Mouse (Mus musculus) ES-CJ7 (cell line): ENCODE data around the gene 8030411F24Rik.
"Not testable (repeated sequence)": the region's sequence is repeated elsewhere in the genome, so short reads cannot be mapped to it uniquely, and the experiment has no call there.

ENCODE experiments used
- DNase-seq: peaks from one replicate; pipeline ENCODE4 v3.0.0; 2011; ENCODE audit warnings: low read depth, low spot score

The 8030411F24Rik gene

DNA sequence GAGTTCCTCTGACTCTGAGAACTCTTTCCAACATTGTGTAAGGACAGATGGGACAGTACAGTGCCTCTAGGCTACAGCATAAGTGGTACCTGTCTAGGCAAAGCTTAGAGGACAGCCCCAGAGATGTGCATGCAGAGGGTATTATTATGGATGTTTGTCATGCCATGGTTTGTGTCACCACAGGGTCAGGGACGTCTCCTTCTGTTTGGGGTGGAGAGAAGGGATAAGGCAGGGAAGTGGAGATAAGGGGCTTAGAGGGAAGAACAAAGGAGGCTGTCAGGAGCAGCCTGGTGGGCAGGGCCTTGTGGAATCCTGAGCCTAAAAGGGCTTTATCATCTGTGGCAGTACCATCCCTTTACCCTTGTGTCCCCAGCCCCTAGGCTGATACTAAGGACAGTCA, at the start of gene 8030411F24Rik:
8030411F24Rik (plus strand) TSS at position 301 of the 400 bp plus-strand sequence.
- no peak for DNase-seq

GRCm38 (mm10) chr2:148732327-148733000, 49.3 kb upstream of the 8030411F24Rik start, which contains the start of gene Napb:
Gene Napb, minus strand, starts transcription at chr2:148732467.
- peak; percentile 97 for DNase-seq

DNA sequence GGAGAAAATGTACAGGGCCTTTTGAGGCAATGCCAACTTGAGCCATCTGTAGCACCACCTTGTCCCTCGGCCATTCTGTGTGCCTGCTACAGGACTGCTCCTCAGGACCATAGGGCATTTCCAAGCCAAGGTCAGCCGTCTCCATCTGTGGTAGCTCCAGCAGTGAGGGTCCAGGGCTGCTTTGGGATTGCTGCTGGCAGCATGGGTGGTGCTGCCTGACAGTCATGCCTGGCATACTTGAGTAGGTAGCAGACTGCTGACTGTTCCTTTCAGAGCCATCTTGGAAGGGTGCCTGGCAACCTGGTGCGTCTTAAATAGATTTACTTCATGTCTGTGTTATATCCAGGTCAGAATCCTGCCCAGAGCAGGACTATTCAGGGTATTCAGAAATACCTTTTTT, 38.8 kb upstream of the 8030411F24Rik start:
- DNase-seq = no peak

GRCm38 (mm10) chr2:148743846-148744407, 37.9 kb upstream of the 8030411F24Rik start:
- DNase-seq = no peak

DNA sequence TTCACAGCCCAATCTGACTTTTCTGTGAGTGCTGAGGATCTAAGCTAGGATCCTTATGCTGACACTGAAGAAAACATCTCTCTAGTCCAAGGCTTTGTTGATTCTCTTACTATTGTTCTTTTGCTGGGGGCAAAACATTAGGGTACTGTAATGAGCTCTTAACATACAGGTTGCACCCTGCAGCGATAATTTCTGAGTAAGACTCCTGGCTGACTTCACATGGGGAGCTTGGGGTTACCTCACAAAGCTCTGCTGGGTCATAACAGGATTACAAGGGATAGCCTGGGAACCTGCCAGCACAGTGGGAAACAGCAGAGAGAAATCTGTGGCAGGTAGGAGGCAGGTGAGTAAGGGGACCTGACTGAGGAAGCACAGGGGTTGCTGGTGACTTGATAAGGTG, 31.8 kb upstream of the 8030411F24Rik start, which contains the start of gene Cstl1:
Cstl1 (plus strand) TSS at position 301 of the 400 bp plus-strand sequence.
- no peak for DNase-seq

DNA sequence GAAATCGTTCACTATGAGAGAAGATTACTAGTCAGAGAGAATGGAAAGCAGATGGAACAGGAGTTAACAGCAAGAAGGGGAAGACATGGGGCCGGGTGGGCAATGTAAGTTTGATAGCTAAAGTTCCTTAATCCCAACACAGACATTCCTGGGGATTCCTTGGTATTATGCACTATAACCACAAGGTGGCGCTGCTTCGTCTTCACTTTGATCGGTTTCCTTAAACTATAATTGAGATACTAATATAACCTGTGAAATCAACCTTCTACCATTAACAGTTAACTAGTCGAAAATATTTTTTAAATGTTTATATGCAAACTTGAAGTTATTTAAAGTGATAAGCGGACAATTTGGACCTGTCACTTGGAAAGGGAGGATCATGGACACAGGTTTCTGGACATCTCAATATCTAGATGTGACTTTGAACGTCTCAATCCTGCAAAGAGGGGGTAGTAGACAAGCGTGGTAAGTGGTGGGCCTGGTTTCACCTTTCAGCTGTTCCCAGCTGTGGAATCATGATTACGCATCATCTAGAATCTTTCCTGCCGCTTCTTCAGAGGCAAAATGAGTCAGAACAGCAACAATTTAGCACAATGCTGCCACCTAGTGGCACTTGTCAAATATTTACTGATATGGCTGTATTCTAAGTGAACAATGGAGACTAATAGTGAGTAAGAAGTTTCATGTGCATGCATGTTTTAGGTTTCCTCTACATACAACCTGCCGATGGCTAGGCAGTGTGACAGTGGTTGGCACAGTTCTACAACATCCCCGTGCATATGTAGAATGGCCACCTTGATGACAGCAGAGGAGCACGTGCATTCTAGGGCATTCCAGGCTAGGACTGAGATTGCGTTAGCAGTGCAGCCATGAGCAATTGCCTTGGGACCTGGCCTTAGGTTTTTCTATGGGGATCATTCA, 29.7 kb upstream of the 8030411F24Rik start:
- DNase-seq = peak; percentile 87

DNA sequence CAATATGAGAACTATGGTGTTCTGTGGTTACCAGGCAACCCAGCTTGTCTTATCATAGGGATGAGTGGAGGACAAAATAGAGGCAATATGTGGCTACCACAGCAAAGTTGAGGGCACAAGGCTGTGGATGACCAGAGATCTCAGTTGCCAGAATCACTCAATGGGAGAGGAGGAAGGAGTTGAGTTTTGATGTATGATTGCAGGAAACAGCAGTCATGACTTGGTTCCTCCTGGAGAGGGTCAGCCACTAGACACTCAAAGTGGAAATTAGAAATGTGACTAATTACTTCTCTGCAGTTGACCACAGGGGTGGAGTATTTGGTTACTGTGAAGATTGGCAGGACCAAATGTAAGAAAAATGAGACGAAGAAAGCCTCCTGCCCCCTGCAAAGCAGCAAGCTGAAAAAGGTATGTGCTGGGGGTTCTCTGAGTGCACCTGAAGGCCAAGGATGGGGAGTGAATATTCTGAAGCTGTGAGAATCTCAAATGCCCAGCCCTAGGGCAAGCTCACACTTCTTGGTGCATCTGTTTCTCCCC, 27.4 kb upstream of the 8030411F24Rik start:
- DNase-seq = no peak

DNA sequence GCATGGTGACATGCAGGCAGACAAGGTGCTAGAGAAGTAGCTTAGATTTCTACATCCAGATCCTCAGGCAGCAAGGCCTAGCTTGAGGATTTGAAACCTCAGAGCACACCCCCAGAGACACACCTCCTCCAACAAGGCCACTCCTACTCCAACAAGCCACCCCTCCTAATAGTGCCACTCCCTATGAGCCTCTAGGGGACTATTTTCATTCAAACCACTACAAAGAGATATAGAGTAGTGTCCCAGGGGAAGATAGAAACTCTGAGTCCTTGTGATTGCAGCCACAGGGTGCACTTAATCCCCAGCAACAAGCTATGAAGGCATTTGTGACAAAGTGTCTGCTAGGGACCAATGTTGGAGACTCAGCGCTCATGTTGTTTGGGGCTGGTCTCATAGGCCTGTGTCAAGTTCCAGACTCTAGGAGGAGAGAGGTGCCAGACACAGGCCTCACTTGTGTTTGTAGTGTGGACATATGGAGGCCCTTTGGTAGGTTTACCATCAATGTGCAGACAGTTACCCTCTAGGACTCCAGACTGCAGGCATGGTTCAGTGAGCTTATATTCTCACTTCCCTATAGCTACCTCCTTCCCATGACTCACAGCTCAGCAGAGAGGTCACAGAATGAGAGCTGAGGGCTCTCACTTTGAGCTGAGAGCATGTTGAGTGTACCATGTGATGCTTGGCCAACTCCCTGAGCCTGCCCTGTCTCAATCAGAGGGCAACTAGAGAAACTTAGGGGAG, 18.0 kb upstream of the 8030411F24Rik start:
- DNase-seq = peak; percentile 17

DNA sequence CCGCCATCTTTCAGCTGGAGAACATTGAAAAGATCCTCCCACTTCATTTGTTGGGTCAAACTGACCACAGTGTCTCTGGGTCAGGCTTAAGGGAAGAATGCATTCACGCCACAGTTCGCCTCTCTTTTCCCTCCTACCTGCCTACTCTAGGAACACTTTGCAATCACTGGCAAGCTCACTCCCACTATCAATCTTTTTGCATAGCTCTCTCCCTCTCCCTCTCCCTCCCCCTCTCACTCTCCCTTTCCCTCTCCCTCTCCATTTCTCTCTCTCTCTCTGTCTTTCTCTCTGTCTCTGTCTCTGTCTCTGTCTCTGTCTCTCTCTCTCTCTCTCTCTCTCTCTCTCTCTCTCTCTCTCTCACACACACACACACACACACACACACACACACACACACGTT, 10.4 kb upstream of the 8030411F24Rik start, which contains the start of gene Cst11:
Cst11 (minus strand) TSS at position 101 of the 400 bp plus-strand sequence.
- DNase-seq = not testable (repeated sequence)

DNA sequence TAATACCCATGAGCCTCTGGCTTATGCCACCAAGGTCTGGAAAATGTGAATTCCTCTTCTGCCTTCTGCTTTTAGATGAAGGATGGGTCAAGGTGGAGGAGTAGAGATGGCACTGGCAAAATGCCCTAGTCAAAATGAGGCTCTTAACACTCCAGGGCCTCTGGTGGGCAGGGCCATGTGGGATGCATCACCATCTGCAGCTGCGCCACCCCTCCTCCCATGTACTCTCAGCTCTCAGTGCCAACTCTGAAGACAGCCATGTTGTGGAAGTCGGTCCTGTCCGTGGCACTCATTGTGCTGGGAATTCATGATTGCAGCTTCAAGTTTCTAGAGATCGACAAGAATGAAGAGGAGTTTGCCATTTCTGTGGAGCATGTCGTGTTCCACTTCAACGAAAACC, 7.3 kb downstream of the 8030411F24Rik start, which contains the start of gene Cst12:
Cst12 (plus strand) TSS at position 220 of the 400 bp plus-strand sequence.
- no peak for DNase-seq

GRCm38 (mm10) chr2:148798485-148798884, 16.7 kb downstream of the 8030411F24Rik start, which contains the start of gene Cst8:
Gene Cst8, plus strand, starts transcription at chr2:148798785.
- no peak for DNase-seq

DNA sequence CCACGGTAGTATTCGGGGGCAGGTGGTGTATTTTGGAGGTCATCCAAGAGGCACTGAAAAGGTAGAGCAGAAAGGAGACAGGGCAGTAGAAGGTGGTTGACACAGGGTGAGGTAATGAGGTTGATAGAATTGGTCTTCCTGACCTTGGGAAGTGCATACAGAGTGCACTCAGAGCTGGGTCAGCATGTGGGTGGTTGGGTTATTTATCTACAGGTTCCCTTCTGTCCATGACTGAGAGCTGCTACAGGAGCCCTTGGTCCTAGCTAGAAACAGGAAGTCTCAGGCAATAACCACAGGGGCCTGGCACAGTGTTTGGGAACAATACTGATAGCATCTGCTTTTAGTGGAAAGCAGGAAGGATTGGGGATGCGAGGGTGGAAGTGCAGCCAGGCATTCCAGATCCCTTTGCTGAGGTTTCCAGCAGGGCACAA, 19.7 kb downstream of the 8030411F24Rik start:
- no peak for DNase-seq

- no peak for DNase-seq
Observed at GRCm38 (mm10) chr2:148806696-148807095, 24.9 kb downstream of the 8030411F24Rik start.

DNA sequence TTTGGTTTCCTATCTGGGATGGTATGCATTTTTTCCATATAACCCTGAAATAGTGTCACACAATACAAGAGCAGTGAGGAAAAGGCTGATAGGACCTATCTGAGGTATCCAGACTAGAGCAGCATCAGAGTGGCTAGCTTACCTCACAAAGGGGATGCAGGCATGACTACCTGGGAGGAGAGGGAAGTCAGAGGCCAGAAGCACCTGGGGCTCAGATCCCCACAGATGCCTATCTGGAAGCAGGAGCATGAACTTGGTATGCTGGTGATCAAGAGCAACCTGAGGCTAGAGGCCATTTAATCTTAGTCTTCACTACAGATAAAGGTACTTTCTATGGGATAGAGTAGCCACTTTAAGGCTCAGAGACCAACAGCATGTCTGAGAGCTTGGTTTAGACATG, 38.1 kb downstream of the 8030411F24Rik start, which contains the start of gene Cst13:
Cst13 (plus strand) TSS at position 173 of the 400 bp plus-strand sequence.
- no peak for DNase-seq

DNA sequence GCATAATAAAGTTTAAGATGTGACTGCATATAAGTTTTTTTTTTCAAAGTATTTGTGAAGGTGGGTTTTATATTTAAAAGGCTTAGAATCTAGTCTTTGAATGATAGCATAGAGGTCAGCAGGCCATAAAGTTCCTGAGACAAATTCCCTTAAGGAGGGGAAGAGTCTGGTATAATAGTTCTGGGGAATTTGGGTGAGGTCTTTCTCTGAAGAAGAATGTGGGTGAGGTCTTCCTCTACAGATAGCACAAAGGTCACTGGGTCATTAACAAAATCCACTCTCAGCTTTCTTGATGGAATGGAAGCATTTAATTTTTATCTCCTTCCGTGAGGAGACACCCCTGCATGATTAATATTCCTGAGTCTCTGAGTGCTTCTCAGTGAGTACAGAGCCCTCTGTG, 44.2 kb downstream of the 8030411F24Rik start:
- DNase-seq = peak; percentile 35

DNA sequence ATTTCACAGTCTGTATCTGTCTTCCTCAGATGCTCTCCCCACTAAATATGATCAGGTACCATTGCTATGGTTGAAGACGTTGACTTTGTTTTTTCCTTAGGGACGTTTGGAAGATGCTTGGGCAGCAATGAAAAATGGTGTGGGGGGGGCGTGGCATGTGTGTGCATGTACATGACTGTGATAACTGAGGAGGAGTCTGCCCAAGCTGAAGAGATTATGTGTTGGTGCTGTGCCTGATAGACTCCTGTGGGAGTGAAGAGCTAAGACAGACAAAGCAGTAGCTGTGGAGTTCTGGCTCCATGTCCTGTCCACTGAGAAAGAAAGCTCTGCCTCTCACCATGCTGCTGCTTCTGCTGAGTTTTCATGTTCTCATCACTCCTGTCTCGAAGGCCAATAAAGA, 53.1 kb downstream of the 8030411F24Rik start, which contains the start of gene Cst9:
Cst9 (plus strand) TSS at position 236 of the 400 bp plus-strand sequence.
- DNase-seq = no peak
